Mouse (Mus musculus): ENCODE measurements around the gene Alppl2.

Alppl2 gene

GRCm38 (mm10) chr1:87089828-87090227 is at the start of gene Alppl2:
Gene Alppl2 (minus strand): TSS chr1:87089928.
- no peak for DNase-seq

- DNase-seq, result no peak
Measured at GRCm38 (mm10) chr1:87131803-87132202, 42.1 kb upstream of the Alppl2 start.

- no peak for DNase-seq
Measured at GRCm38 (mm10) chr1:87127206-87128030, 37.7 kb upstream of the Alppl2 start.

GRCm38 (mm10) chr1:87124673-87125072 is 34.9 kb upstream of the Alppl2 start, which contains the start of gene Akp3:
Gene Akp3 (plus strand): TSS chr1:87124973.
- no peak for DNase-seq

GRCm38 (mm10) chr1:87114784-87115183 is 25.1 kb upstream of the Alppl2 start:
- DNase-seq, result no peak

GRCm38 (mm10) chr1:87111719-87112354 is 22.1 kb upstream of the Alppl2 start:
- DNase-seq, result no peak

GRCm38 (mm10) chr1:87108564-87108963 is 18.8 kb upstream of the Alppl2 start:
- no peak for DNase-seq

- DNase-seq, result no peak
Measured at GRCm38 (mm10) chr1:87106536-87106935, 16.8 kb upstream of the Alppl2 start.

GRCm38 (mm10) chr1:87103936-87104335 is 14.2 kb upstream of the Alppl2 start:
- no peak for DNase-seq

- no peak for DNase-seq
Measured at GRCm38 (mm10) chr1:87102114-87102513, 12.4 kb upstream of the Alppl2 start.

- no peak for DNase-seq
Measured at GRCm38 (mm10) chr1:87101411-87101810, 11.7 kb upstream of the Alppl2 start, which contains the start of gene Alpi. Gene Alpi (minus strand): TSS chr1:87101606.

GRCm38 (mm10) chr1:87098358-87098975 is 8.7 kb upstream of the Alppl2 start:
- peak; percentile 16 for DNase-seq

- no peak for DNase-seq
Measured at GRCm38 (mm10) chr1:87095642-87096041, 5.9 kb upstream of the Alppl2 start.

- DNase-seq, result no peak
Measured at GRCm38 (mm10) chr1:87089251-87089650, 477 bp downstream of the Alppl2 start.

- no peak for DNase-seq
Measured at GRCm38 (mm10) chr1:87086964-87087363, 2.8 kb downstream of the Alppl2 start.

GRCm38 (mm10) chr1:87086196-87086595 is 3.5 kb downstream of the Alppl2 start:
- DNase-seq, result no peak

- no peak for DNase-seq
Measured at GRCm38 (mm10) chr1:87073776-87074175, 16.0 kb downstream of the Alppl2 start.

- DNase-seq, result no peak
Measured at GRCm38 (mm10) chr1:87070720-87071119, 19.0 kb downstream of the Alppl2 start.

- DNase-seq, result no peak
Measured at GRCm38 (mm10) chr1:87060913-87061312, 28.8 kb downstream of the Alppl2 start.

GRCm38 (mm10) chr1:87059042-87059665 is 30.6 kb downstream of the Alppl2 start:
- no peak for DNase-seq

- DNase-seq, result no peak
Measured at GRCm38 (mm10) chr1:87057075-87057474, 32.7 kb downstream of the Alppl2 start.

GRCm38 (mm10) chr1:87051369-87051768 is 38.4 kb downstream of the Alppl2 start:
- no peak for DNase-seq

- no peak for DNase-seq
Measured at GRCm38 (mm10) chr1:87050700-87051099, 39.0 kb downstream of the Alppl2 start.
